Mouse (Mus musculus): Measurements from ENCODE around the gene Ror2. TPM values are rescaled to one million over a fixed set of nuclear protein-coding genes. Genes with fewer than 3 reads are reported as not detected.

Ror2 gene
- polyA plus RNA-seq, 1 experiment from 2014 or later = 8.7 TPM

DNA sequence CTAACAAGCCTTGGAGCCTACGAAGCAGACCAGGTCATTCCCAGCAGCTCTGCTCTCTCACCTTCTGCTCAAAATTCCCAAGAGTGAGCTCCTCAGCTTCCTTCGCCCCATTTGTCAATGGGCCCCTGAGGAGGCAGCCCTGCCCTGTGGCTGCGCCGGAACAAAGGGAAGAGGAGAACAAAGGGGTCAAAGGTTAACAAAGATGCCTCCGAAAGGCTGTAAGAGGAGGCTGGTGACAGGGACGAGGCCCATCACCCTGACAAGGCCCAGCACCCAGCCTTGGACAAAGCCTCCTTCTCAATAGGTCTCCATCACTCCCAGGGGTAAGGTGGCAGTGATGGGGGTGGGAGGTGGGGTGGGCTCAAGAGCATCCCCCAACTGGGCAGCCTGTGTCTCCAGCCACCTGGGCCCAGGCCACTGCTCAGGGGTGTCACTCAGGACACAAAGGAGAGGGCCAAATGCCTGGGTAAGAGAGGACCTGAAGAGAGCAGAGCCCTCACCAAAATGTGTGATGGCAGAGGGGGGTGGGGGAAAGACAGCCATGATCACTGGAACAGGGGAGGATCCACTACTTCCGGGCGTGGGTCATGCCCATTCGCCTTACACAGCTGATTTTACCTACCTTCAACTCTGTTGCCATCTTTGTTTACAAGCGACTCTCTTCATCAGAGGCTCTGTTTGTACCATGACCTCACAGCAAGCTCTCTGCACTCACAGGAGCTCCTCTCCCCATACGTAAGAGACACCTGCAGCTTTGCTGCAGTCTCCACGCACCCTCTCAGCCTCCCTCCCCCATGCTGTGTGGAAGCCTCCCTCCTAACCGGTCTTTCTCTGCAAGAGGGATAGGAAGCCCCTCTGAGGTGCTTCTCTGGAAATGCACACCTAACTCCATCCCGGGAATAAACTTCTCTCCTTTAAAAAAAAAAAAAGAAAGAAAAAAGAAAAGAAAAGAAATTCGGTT, 51.8 kb downstream of the Ror2 start:
- H3K36me3 ChIP-seq (ENCODE audit: control insufficient read depth, insufficient read depth, low read length) = no peaks in the 10 kb centered on the region
- DNase-seq (ENCODE audit: low spot score) (peak; percentile 49), ATAC-seq (ENCODE audit: insufficient read depth, low FRiP score, low TSS enrichment) (no peak)
- H3K27ac ChIP-seq (ENCODE audit: low read depth, low read length) = peak overlapping the region; percentile 51
- peak overlapping the region; percentile 14 for H3K9ac ChIP-seq (ENCODE audit: low read length)
- WGBS = 10% methylated on average over 15 of the region's 15 CpGs
- H3K4me1 ChIP-seq (ENCODE audit: control insufficient read depth, insufficient read depth, low read length) = peaks cover 52% of the 10 kb centered on the region
- no peak overlapping the region; the same call in none of the 2 replicates for H3K4me2 ChIP-seq (ENCODE audit: low read depth)
- H3K4me3 ChIP-seq (ENCODE audit: low read depth, low read length) = no peak overlapping the region
- H3K9me3 ChIP-seq (ENCODE audit: control insufficient read depth, low read length) = no peaks in the 10 kb centered on the region
- no peaks in the 10 kb centered on the region for H3K27me3 ChIP-seq (ENCODE audit: control insufficient read depth, insufficient read depth, low read length)

DNA sequence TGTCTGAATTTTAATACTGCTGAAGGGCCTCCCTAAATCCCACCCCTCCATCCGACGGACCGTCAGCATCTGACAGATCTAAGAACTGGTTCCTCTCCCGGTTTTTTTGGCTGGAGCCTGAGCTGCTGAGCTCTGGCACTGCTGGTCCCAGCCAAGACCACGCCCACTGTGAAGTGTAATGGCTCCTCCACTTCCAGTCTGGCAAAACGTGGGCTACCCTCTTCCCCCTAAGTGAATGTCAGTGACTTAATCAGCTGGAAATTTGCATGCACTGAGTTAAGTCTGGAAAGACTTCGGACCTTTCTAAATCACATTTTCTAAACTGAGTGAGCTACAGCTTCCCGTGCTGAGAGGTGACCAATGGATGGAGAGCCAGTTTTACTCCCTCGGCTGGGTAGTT, 52.5 kb downstream of the Ror2 start:
- H3K27me3 ChIP-seq (ENCODE audit: control insufficient read depth, insufficient read depth, low read length) = no peaks in the 10 kb centered on the region

DNA sequence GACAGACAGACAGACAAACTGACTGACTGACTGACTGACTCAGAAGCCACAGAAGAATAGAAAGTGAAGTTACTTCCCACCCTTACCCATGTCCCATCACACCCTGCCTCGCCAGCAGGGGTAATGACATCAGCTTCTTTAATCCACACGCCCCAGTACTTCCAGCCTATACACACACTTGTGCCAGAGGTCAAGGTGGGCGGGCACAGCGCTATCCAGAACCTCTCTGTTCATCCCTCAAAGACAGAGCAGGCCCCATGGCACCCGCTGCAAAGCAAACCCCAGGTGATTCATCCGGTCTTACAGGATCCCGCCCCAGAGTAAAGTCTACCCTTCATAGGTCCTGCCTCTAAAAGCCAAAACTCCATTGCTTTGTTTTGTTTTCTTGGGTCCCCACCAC, 53.5 kb downstream of the Ror2 start:
- Histone ChIP-seq H3K4me3 (ENCODE audit: low read depth, low read length) (no peak overlapping the region), H3K9me3 (ENCODE audit: control insufficient read depth, low read length) (no peaks in the 10 kb centered on the region), H3K27ac (ENCODE audit: low read depth, low read length) (no peak overlapping the region), H3K27me3 (ENCODE audit: control insufficient read depth, insufficient read depth, low read length) (no peaks in the 10 kb centered on the region), H3K36me3 (ENCODE audit: control insufficient read depth, insufficient read depth, low read length) (no peaks in the 10 kb centered on the region), H3K4me2 (ENCODE audit: low read depth) (no peak overlapping the region), H3K4me1 (ENCODE audit: control insufficient read depth, insufficient read depth, low read length) (peaks cover 50% of the 10 kb centered on the region), H3K9ac (ENCODE audit: low read length) (no peak overlapping the region)
- ATAC-seq (ENCODE audit: insufficient read depth, low FRiP score, low TSS enrichment) (no peak), DNase-seq (ENCODE audit: low spot score) (no peak)
- WGBS = 36% methylated on average over 7 of the region's 7 CpGs

More for the DNA sequence above, 52.5 kb downstream of the Ror2 start:
- Histone ChIP-seq H3K9me3 (ENCODE audit: control insufficient read depth, low read length) (no peaks in the 10 kb centered on the region), H3K4me3 (ENCODE audit: low read depth, low read length) (no peak overlapping the region), H3K36me3 (ENCODE audit: control insufficient read depth, insufficient read depth, low read length) (no peaks in the 10 kb centered on the region), H3K4me1 (ENCODE audit: control insufficient read depth, insufficient read depth, low read length) (peaks cover 52% of the 10 kb centered on the region), H3K9ac (ENCODE audit: low read length) (no peak overlapping the region), H3K4me2 (ENCODE audit: low read depth) (no peak overlapping the region), H3K27ac (ENCODE audit: low read depth, low read length) (peak overlapping the region; percentile 51; the same call in 1 of the 2 replicates)
- WGBS = 8% methylated on average over 9 of the region's 9 CpGs
- DNase-seq (ENCODE audit: low spot score) (no peak), ATAC-seq (ENCODE audit: insufficient read depth, low FRiP score, low TSS enrichment) (no peak)

DNA sequence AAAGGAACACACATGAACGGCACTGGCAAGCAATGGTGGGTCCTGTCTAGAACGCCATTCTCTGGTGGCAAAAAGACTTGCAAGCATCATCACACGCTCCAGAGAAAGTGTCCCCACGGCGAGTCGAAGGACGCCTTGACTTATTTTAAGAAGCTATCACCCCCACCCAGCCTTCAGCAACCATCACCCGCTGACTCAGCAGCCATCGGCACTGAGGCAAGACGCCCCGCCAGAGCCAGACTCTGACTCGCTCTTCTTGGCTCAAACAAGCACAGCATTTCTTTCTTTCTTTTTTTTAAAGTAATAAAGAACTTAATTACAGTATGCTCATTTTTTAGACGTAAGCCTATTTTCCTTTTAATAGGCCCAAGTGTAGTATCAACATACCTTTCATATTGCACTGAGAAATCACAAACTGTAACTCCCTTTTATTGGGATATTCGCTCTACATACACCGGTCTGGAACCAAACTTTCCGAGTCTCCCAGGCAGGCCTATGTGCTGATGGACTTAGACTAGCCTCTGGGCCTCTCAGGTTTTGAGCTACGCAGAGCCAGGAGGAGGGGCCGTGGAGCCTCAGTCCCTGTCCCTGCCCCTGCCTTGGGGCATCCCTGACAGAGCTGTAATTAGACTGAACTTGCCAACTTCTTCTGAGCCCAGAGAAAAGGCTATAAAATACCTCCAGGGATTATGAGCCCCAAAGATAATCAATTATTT, 55.3 kb downstream of the Ror2 start:
- no peaks in the 10 kb centered on the region for H3K9me3 ChIP-seq (ENCODE audit: control insufficient read depth, low read length)
- no peak overlapping the region for H3K27ac ChIP-seq (ENCODE audit: low read depth, low read length)
- H3K36me3 ChIP-seq (ENCODE audit: control insufficient read depth, insufficient read depth, low read length) = no peaks in the 10 kb centered on the region
- DNase-seq (ENCODE audit: low spot score) = no peak
- 67% methylated on average over 18 of the region's 18 CpGs for WGBS
- ATAC-seq (ENCODE audit: insufficient read depth, low FRiP score, low TSS enrichment) = no peak
- no peak overlapping the region for H3K9ac ChIP-seq (ENCODE audit: low read length)
- no peaks in the 10 kb centered on the region for H3K27me3 ChIP-seq (ENCODE audit: control insufficient read depth, insufficient read depth, low read length)
- peaks cover 34% of the 10 kb centered on the region for H3K4me1 ChIP-seq (ENCODE audit: control insufficient read depth, insufficient read depth, low read length)
- H3K4me2 ChIP-seq (ENCODE audit: low read depth) = no peak overlapping the region
- no peak overlapping the region for H3K4me3 ChIP-seq (ENCODE audit: low read depth, low read length)

DNA sequence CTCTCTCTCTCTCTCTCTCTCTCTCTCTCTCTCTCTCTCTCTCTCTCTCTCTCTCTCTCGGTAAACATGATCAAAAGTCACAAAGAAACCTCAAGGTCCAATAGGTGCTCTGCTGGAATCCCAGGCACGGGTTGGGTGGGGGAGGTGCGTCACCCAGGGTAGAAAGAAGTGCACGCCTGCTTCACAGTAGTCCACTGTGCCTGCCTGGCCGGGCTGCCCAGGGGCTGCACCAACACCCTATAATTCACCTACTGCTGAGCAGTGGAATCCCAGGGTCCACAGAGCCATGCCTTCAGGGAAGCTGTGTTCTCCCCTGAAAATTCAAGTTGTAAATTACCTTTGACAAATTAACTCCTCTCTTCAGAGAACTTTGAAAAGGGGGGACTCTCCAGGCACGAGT, 58.9 kb downstream of the Ror2 start:
- WGBS = 69% methylated on average over 6 of the region's 6 CpGs
- no peak overlapping the region for H3K4me2 ChIP-seq (ENCODE audit: low read depth)
- no peak for ATAC-seq (ENCODE audit: insufficient read depth, low FRiP score, low TSS enrichment)
- H3K36me3 ChIP-seq (ENCODE audit: control insufficient read depth, insufficient read depth, low read length) = no peaks in the 10 kb centered on the region
- no peak overlapping the region for H3K27ac ChIP-seq (ENCODE audit: low read depth, low read length)
- no peak overlapping the region for H3K9ac ChIP-seq (ENCODE audit: low read length)
- H3K27me3 ChIP-seq (ENCODE audit: control insufficient read depth, insufficient read depth, low read length) = no peaks in the 10 kb centered on the region
- H3K4me1 ChIP-seq (ENCODE audit: control insufficient read depth, insufficient read depth, low read length) = peaks cover 7% of the 10 kb centered on the region; the same call in 1 of the 2 replicates
- H3K4me3 ChIP-seq (ENCODE audit: low read depth, low read length) = no peak overlapping the region
- no peak for DNase-seq (ENCODE audit: low spot score)
- H3K9me3 ChIP-seq (ENCODE audit: control insufficient read depth, low read length) = no peaks in the 10 kb centered on the region

DNA sequence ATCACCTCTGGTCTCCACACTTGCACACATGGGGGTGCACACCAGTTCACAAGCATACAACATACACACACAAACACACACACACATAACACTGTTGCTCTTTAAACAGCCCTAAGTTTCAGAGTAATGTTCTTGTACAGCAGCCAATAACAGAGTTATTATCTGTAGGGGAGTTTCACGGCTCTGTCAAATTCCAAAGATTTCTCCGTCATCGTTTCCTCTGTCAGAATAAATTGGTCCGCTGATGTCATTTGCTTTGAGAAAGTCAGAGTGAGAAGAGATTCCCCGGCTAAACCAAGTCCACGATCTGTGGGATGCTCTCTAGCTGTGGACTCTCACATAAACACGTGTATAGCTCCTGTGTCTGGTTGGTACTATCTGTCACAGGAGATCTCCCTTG, 59.5 kb downstream of the Ror2 start:
- no peak for ATAC-seq (ENCODE audit: insufficient read depth, low FRiP score, low TSS enrichment)
- 90% methylated on average over 7 of the region's 7 CpGs for WGBS

DNA sequence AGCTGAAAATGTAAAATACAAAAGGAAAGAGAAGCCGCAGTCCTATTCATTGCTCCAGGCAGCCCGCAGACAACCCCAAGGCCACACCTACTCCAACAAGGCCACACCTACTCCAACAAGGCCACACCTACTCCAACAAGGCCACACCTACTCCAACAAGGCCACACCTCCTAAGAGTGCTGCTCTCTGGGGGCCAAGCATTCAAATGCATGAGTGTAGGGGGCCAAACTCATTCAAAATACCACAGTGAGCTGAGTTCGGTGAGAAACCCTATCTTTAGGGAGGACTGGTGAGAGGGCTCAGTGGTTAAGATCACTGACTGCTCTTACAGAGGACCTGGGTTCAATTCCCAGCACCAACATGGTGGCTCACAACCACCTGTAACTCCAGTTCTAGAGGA, 60.0 kb downstream of the Ror2 start:
- Histone ChIP-seq H3K27me3 (ENCODE audit: control insufficient read depth, insufficient read depth, low read length) (no peaks in the 10 kb centered on the region), H3K9ac (ENCODE audit: low read length) (no peak overlapping the region), H3K4me3 (ENCODE audit: low read depth, low read length) (no peak overlapping the region), H3K9me3 (ENCODE audit: control insufficient read depth, low read length) (no peaks in the 10 kb centered on the region), H3K36me3 (ENCODE audit: control insufficient read depth, insufficient read depth, low read length) (no peaks in the 10 kb centered on the region), H3K4me2 (ENCODE audit: low read depth) (no peak overlapping the region), H3K27ac (ENCODE audit: low read depth, low read length) (no peak overlapping the region), H3K4me1 (ENCODE audit: control insufficient read depth, insufficient read depth, low read length) (0 out of 2 replicates have a peak, but pooled peaks cover 5% of the 10 kb centered on the region)
- DNase-seq (ENCODE audit: low spot score) (no peak), ATAC-seq (ENCODE audit: insufficient read depth, low FRiP score, low TSS enrichment) (no peak)
- 93% methylated on average over 3 of the region's 3 CpGs for WGBS

More for the DNA sequence above, 59.5 kb downstream of the Ror2 start:
- no peak overlapping the region for H3K27ac ChIP-seq (ENCODE audit: low read depth, low read length)
- no peak overlapping the region for H3K9ac ChIP-seq (ENCODE audit: low read length)
- H3K4me3 ChIP-seq (ENCODE audit: low read depth, low read length) = no peak overlapping the region
- H3K9me3 ChIP-seq (ENCODE audit: control insufficient read depth, low read length) = no peaks in the 10 kb centered on the region
- DNase-seq (ENCODE audit: low spot score) = no peak
- no peaks in the 10 kb centered on the region for H3K27me3 ChIP-seq (ENCODE audit: control insufficient read depth, insufficient read depth, low read length)
- no peak overlapping the region for H3K4me2 ChIP-seq (ENCODE audit: low read depth)
- peaks cover 4% of the 10 kb centered on the region; the same call in 1 of the 2 replicates for H3K4me1 ChIP-seq (ENCODE audit: control insufficient read depth, insufficient read depth, low read length)
- no peaks in the 10 kb centered on the region for H3K36me3 ChIP-seq (ENCODE audit: control insufficient read depth, insufficient read depth, low read length)

DNA sequence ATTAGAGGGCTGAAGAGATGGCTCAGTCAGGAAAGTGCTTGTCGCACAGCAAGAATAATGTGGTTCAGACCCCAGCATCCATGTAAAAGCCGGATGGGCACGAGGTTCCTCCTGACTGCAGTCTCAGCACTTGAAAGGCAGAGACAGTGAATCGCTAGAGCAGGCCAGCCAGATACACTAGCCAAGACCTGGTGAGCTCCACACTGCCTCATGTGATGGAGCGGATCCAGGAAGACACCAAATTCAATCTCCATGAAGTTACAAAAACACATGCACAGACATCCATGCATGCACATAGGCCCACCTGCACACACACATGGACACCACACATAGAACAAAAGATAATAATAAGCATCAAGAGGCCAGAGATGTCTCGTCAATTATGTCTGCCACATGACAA, 64.7 kb downstream of the Ror2 start:
- Histone ChIP-seq H3K4me2 (ENCODE audit: low read depth) (no peak overlapping the region), H3K9ac (ENCODE audit: low read length) (no peak overlapping the region), H3K4me3 (ENCODE audit: low read depth, low read length) (no peak overlapping the region), H3K27me3 (ENCODE audit: control insufficient read depth, insufficient read depth, low read length) (no peaks in the 10 kb centered on the region), H3K27ac (ENCODE audit: low read depth, low read length) (no peak overlapping the region), H3K36me3 (ENCODE audit: control insufficient read depth, insufficient read depth, low read length) (no peaks in the 10 kb centered on the region), H3K4me1 (ENCODE audit: control insufficient read depth, insufficient read depth, low read length) (0 out of 2 replicates have a peak, but pooled peaks cover 5% of the 10 kb centered on the region), H3K9me3 (ENCODE audit: control insufficient read depth, low read length) (no peaks in the 10 kb centered on the region)
- ATAC-seq (ENCODE audit: insufficient read depth, low FRiP score, low TSS enrichment) (no peak), DNase-seq (ENCODE audit: low spot score) (no peak)
- 87% methylated on average over 6 of the region's 6 CpGs for WGBS
